Mouse (Mus musculus): ENCODE measurements around the gene Fcer1g.

- TF ChIP-seq CTCF (IDR thresholded peaks at IDR 0.05; ENCODE audit: low read depth, low read length) (no peak), POLR2A (IDR thresholded peaks at IDR 0.05; ENCODE audit: insufficient read depth, low read length) (no peak)
Observed at GRCm38 (mm10) chr1:171247453-171247841, 13.3 kb upstream of the Fcer1g start.
